Mouse (Mus musculus): ENCODE results near the gene Rab11a. TPM values are rescaled to one million over a fixed set of nuclear protein-coding genes. Genes with fewer than 3 reads are reported as not detected.
"Not testable (repeated sequence)": the region's sequence is repeated elsewhere in the genome, so short reads cannot be mapped to it uniquely, and the experiment has no call there.

The Rab11a gene
- total RNA-seq, 4 experiments from 2014 or later: 237 to 269 (median 250) TPM

- no peak for DNase-seq (ENCODE audit: low spot score in 2 of 2)
Observed at GRCm38 (mm10) chr9:64747735-64748134, 10.2 kb upstream of the Rab11a start.

GRCm38 (mm10) chr9:64742453-64742852, 4.9 kb upstream of the Rab11a start:
- DNase-seq (ENCODE audit: low spot score in 2 of 2): no peak

- no peak for DNase-seq (ENCODE audit: low spot score in 2 of 2)
Observed at GRCm38 (mm10) chr9:64739001-64739400, 1.4 kb upstream of the Rab11a start.

- peak; percentile 24 to 33 for DNase-seq (ENCODE audit: low spot score in 2 of 2)
Observed at GRCm38 (mm10) chr9:64736639-64737405, 736 bp downstream of the Rab11a start.

GRCm38 (mm10) chr9:64736076-64736638, 1.4 kb downstream of the Rab11a start:
- DNase-seq (ENCODE audit: low spot score in 2 of 2): no peak

GRCm38 (mm10) chr9:64734992-64735391, 2.6 kb downstream of the Rab11a start:
- DNase-seq (ENCODE audit: low spot score in 2 of 2): not testable (repeated sequence)

- no peak for DNase-seq (ENCODE audit: low spot score in 2 of 2)
Observed at GRCm38 (mm10) chr9:64734166-64734565, 3.4 kb downstream of the Rab11a start.

GRCm38 (mm10) chr9:64731029-64731560, 6.5 kb downstream of the Rab11a start:
- DNase-seq (ENCODE audit: low spot score in 2 of 2): no peak

- DNase-seq (ENCODE audit: low spot score in 2 of 2): no peak
Observed at GRCm38 (mm10) chr9:64726454-64726853, 11.1 kb downstream of the Rab11a start.

GRCm38 (mm10) chr9:64719526-64720163, 17.9 kb downstream of the Rab11a start:
- no peak for DNase-seq (ENCODE audit: low spot score in 2 of 2)

GRCm38 (mm10) chr9:64710291-64710690, 27.3 kb downstream of the Rab11a start:
- DNase-seq (ENCODE audit: low spot score in 2 of 2): not testable (repeated sequence)

GRCm38 (mm10) chr9:64704073-64704840, 33.3 kb downstream of the Rab11a start:
- no peak for DNase-seq (ENCODE audit: low spot score in 2 of 2)

GRCm38 (mm10) chr9:64703420-64703965, 34.1 kb downstream of the Rab11a start:
- no peak for DNase-seq (ENCODE audit: low spot score in 2 of 2)

GRCm38 (mm10) chr9:64702937-64703336, 34.6 kb downstream of the Rab11a start:
- no peak for DNase-seq (ENCODE audit: low spot score in 2 of 2)

- no peak for DNase-seq (ENCODE audit: low spot score in 2 of 2)
Observed at GRCm38 (mm10) chr9:64702391-64702790, 35.2 kb downstream of the Rab11a start.

- DNase-seq (ENCODE audit: low spot score in 2 of 2): no peak
Observed at GRCm38 (mm10) chr9:64701651-64702050, 35.9 kb downstream of the Rab11a start.

- DNase-seq (ENCODE audit: low spot score in 2 of 2): no peak
Observed at GRCm38 (mm10) chr9:64700451-64701311, 36.9 kb downstream of the Rab11a start.

GRCm38 (mm10) chr9:64698586-64698985, 39.0 kb downstream of the Rab11a start:
- DNase-seq (ENCODE audit: low spot score in 2 of 2): no peak

GRCm38 (mm10) chr9:64697677-64698076, 39.9 kb downstream of the Rab11a start:
- no peak for DNase-seq (ENCODE audit: low spot score in 2 of 2)

- DNase-seq (ENCODE audit: low spot score in 2 of 2): no peak
Observed at GRCm38 (mm10) chr9:64697006-64697405, 40.6 kb downstream of the Rab11a start.
